Mouse (Mus musculus) activated CD4-positive, CD25-positive, alpha-beta regulatory T cell (primary cell): ENCODE results near the gene S100a14. TPM values are rescaled to one million over a fixed set of nuclear protein-coding genes. Genes with fewer than 3 reads are reported as not detected.

Experiments used
- polyA plus RNA-seq, 2 experiments: library from polyadenylated mRNA; unstranded; fragments of 100-300 nt; shearing (Covaris generic); gene quantifications; one replicate each; pipeline ENCODE4 v1.2.1; 2017

Gene S100a14
- under 1 TPM in 1 of 2 experiments, not detected in 1; 0.68 TPM for polyA plus RNA-seq

GRCm38 (mm10) chr3:90526580-90526979, at the start of gene S100a14:
Gene S100a14, plus strand, starts transcription at chr3:90526856.

GRCm38 (mm10) chr3:90490696-90491256, 35.9 kb upstream of the S100a14 start, which contains the start of gene Snapin:
Gene Snapin, minus strand, starts transcription at chr3:90491033.

GRCm38 (mm10) chr3:90508950-90509746, 17.5 kb upstream of the S100a14 start, which contains the start of gene Chtop:
Gene Chtop, minus strand, starts transcription at chr3:90509498.

DNA sequence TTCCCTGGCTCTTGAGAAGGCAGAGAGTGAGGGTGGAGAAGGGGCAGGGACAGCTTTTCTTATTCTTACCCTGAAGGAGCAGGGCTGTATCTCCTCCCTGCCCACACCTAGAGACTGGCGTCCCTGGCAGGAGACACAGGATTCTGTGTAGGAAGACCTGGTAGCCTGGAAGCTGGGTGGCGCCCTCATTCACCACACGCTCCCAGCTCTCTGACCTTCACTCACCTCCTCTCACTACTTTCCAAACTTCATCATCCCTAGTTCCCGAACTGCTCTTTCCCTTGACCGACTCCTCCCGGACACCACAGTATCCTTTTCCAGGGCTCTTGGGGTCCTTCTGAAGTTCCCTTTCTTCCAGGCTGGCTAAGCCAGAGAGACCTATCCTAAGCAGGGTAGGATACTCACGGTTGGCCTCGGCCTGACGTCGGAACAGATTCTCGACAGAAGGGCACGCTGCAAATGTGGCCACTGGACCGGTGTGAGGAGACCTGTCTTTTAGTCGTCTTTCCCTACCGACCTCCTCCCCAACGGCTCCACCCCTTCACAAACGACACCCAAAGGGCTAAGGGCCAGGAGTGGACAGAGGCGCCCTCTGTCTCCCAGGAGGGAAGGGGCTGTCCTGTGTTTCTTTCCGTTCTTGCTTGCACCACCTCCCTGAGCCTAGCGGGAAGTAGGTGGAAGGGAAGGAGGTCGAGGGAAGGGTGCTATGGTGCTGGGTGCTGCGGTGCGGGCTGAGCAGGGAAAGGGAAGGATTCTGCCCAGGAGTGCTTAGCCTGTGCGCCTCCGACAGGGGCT, 12.7 kb upstream of the S100a14 start, which contains the start of the genes S100a1 and S100a13:
Gene S100a1 (minus strand): TSS at position 597 of the 795 bp plus-strand sequence.
Gene S100a13 (plus strand): TSS at position 640 of the 795 bp plus-strand sequence.

GRCm38 (mm10) chr3:90537141-90537904, 10.7 kb downstream of the S100a14 start, which contains the start of gene S100a16:
Gene S100a16, plus strand, starts transcription at chr3:90537254.

GRCm38 (mm10) chr3:90560008-90560628, 33.5 kb downstream of the S100a14 start, which contains the start of gene S100a3:
Gene S100a3, plus strand, starts transcription at chr3:90560578.

Other genes starting within 250 kb of the S100a14 start
- gene Gatad2b, start 233.7 kb upstream of the S100a14 start, polyA plus RNA-seq: 10 to 100 TPM in 1 of 2 experiments, 1 to 10 TPM in 1; 9.1 to 13.3 TPM
- gene Slc27a3, start 136.9 kb upstream of the S100a14 start, polyA plus RNA-seq: under 1 TPM in 1 of 2 experiments, not detected in 1; 0.64 TPM
- gene Ints3, start 93.2 kb upstream of the S100a14 start, polyA plus RNA-seq: 10 to 100 TPM; 18.3 to 32.8 TPM
- gene Npr1, start 61.0 kb upstream of the S100a14 start, polyA plus RNA-seq: under 1 TPM in 1 of 2 experiments, not detected in 1; 0.43 TPM
- gene Ilf2, start 50.7 kb upstream of the S100a14 start, polyA plus RNA-seq: 10 to 100 TPM; 74.7 to 96.6 TPM
- 10 to 100 TPM; 96.3 to 96.9 TPM for gene Snapin, start 35.8 kb upstream of the S100a14 start, polyA plus RNA-seq
- gene Chtop, start 17.4 kb upstream of the S100a14 start, polyA plus RNA-seq: 100 to 1,000 TPM; 147 to 160 TPM
- 1 to 10 TPM; 4.4 to 6.8 TPM for gene S100a1, start 12.5 kb upstream of the S100a14 start, polyA plus RNA-seq
- gene S100a13, start 12.4 kb upstream of the S100a14 start, polyA plus RNA-seq: 100 to 1,000 TPM; 192 to 245 TPM
- gene S100a16, start 10.4 kb downstream of the S100a14 start, polyA plus RNA-seq: not detected
- 1 to 10 TPM; 2.0 to 2.8 TPM for gene S100a3, start 33.7 kb downstream of the S100a14 start, polyA plus RNA-seq
- gene S100a2, start 63.4 kb downstream of the S100a14 start, polyA plus RNA-seq: 1 to 10 TPM in 1 of 2 experiments, under 1 TPM in 1; 0.63 to 1.9 TPM
- not detected for gene Gm42674, start 75.0 kb downstream of the S100a14 start, polyA plus RNA-seq
- 100 to 1,000 TPM in 1 of 2 experiments, 10 to 100 TPM in 1; 94.8 to 925 TPM for gene S100a4, start 76.9 kb downstream of the S100a14 start, polyA plus RNA-seq
- gene S100a5, start 81.7 kb downstream of the S100a14 start, polyA plus RNA-seq: not detected
- 1,000 to 10,000 TPM in 1 of 2 experiments, 100 to 1,000 TPM in 1; 298 to 1,210 TPM for gene S100a6, start 86.0 kb downstream of the S100a14 start, polyA plus RNA-seq
- gene S100a7a, start 127.2 kb downstream of the S100a14 start, polyA plus RNA-seq: not detected
- under 1 TPM in 1 of 2 experiments, not detected in 1; 0.88 TPM for gene S100a8, start 142.1 kb downstream of the S100a14 start, polyA plus RNA-seq
- gene S100a9, start 168.9 kb downstream of the S100a14 start, polyA plus RNA-seq: under 1 TPM in 1 of 2 experiments, not detected in 1; 0.33 TPM
- not detected for gene Pglyrp4, start 200.1 kb downstream of the S100a14 start, polyA plus RNA-seq